Mouse (Mus musculus) neural tube, embryonic 10.5 days (tissue): Measurements from ENCODE around the gene Hoxa5.
A peak's percentile ranks its signal among the peaks of the same experiment; 100 is the strongest.

Experiments used
- DNase-seq: peaks from one replicate; pipeline ENCODE4 v3.0.0-alpha.2; 2017; ENCODE audit warnings: low spot score; ENCODE audit errors: extremely low spot score

Hoxa5 gene

GRCm38 (mm10) chr6:52227470-52228222 lies 23.3 kb upstream of the Hoxa5 start:
- no peak for DNase-seq

GRCm38 (mm10) chr6:52226569-52227257 lies 22.3 kb upstream of the Hoxa5 start:
- DNase-seq, result no peak

GRCm38 (mm10) chr6:52225612-52226568 lies 21.5 kb upstream of the Hoxa5 start:
- no peak for DNase-seq

GRCm38 (mm10) chr6:52224895-52225611 lies 20.7 kb upstream of the Hoxa5 start:
- DNase-seq, result no peak

GRCm38 (mm10) chr6:52223939-52224760 lies 19.8 kb upstream of the Hoxa5 start:
- no peak for DNase-seq

GRCm38 (mm10) chr6:52222729-52223128 lies 18.3 kb upstream of the Hoxa5 start:
- DNase-seq, result no peak

GRCm38 (mm10) chr6:52221993-52222685 lies 17.8 kb upstream of the Hoxa5 start:
- no peak for DNase-seq

- DNase-seq, result peak; percentile 97
Observed at GRCm38 (mm10) chr6:52221337-52221992, 17.1 kb upstream of the Hoxa5 start, which contains the start of gene Hoxa7. TSS of gene Hoxa7 (minus strand) at chr6:52221854.

GRCm38 (mm10) chr6:52220865-52221310 lies 16.5 kb upstream of the Hoxa5 start:
- no peak for DNase-seq

- DNase-seq, result no peak
Observed at GRCm38 (mm10) chr6:52220003-52220864, 15.8 kb upstream of the Hoxa5 start.

GRCm38 (mm10) chr6:52219234-52219942 lies 15.0 kb upstream of the Hoxa5 start:
- no peak for DNase-seq

GRCm38 (mm10) chr6:52218643-52219215 lies 14.3 kb upstream of the Hoxa5 start:
- DNase-seq, result no peak

GRCm38 (mm10) chr6:52217895-52218642 lies 13.7 kb upstream of the Hoxa5 start:
- DNase-seq, result no peak

GRCm38 (mm10) chr6:52217459-52217768 lies 13.0 kb upstream of the Hoxa5 start:
- peak; percentile 93 for DNase-seq

GRCm38 (mm10) chr6:52216691-52217458 lies 12.5 kb upstream of the Hoxa5 start:
- DNase-seq, result no peak
